Mouse (Mus musculus) E14TG2a.4 (cell line): Measurements from ENCODE around the gene Vmn1r192.
"Not testable (repeated sequence)": the region's sequence is repeated elsewhere in the genome, so short reads cannot be mapped to it uniquely, and the experiment has no call there.

Source experiments
- H3K27me3 ChIP-seq: 2 replicates; pipeline ENCODE4 v1.6.1; 2014; ENCODE audit warnings: low read length, control low read depth; ENCODE audit not compliant: insufficient read depth
- H3K36me3 ChIP-seq: 2 replicates; pipeline ENCODE4 v1.6.1; 2014; ENCODE audit warnings: low read length, control low read depth; ENCODE audit not compliant: insufficient read depth
- H3K4me1 ChIP-seq: replicated peaks from 2 replicates; pipeline ENCODE4 v1.6.1; 2014; ENCODE audit warnings: low read depth, low read length, control low read depth
- H3K4me3 ChIP-seq: replicated peaks from 2 replicates; pipeline ENCODE4 v1.5.1; 2014; ENCODE audit warnings: mild to moderate bottlenecking, low read length
- H3K9me3 ChIP-seq: 2 replicates; pipeline ENCODE4 v1.6.1; 2014; ENCODE audit warnings: low read length, control low read depth
- CTCF ChIP-seq: conservative IDR thresholded peaks from 2 replicates; pipeline ENCODE4 v1.5.1; 2014; ENCODE audit warnings: low read length
- NANOG ChIP-seq: IDR thresholded peaks from 2 replicates; pipeline ENCODE4 v1.6.1; 2014; ENCODE audit warnings: borderline replicate concordance, low read length, mixed read lengths
- POU5F1 ChIP-seq: IDR thresholded peaks from 2 replicates; pipeline ENCODE4 v1.6.1; 2014; ENCODE audit warnings: low read length, borderline replicate concordance

Gene Vmn1r192

DNA sequence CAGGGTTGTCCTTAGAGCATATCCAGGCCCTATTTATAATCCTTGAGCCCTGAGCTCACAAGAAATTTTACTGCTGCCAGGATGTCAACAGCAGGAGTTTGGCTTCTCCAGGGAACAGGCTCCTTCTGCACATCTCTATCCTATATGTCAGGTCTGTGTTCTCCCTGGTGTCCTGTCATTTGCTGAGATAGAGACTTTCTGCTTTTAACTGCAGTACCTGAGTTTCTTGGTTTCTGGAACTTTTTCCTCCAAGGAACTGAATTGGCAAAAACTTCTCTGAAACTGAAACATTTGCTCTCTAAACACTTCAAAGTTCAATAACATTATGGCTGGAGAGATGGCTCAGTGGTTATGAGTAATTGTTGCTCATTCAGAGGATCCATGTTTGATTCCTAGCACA, at the start of gene Vmn1r192:
Gene Vmn1r192, minus strand, starts transcription at position 101 of the 400 bp plus-strand sequence.
- Histone ChIP-seq H3K4me1 (no peaks in the 10 kb centered on the region), H3K4me3 (no peak within 1 kb of the TSS), H3K27me3 (no peaks in the 10 kb centered on the region), H3K36me3 (no peaks in the 10 kb centered on the region), H3K9me3 (peaks cover 22% of the 10 kb centered on the region)
- TF ChIP-seq NANOG (no peak), POU5F1 (no peak), CTCF (no peak)

DNA sequence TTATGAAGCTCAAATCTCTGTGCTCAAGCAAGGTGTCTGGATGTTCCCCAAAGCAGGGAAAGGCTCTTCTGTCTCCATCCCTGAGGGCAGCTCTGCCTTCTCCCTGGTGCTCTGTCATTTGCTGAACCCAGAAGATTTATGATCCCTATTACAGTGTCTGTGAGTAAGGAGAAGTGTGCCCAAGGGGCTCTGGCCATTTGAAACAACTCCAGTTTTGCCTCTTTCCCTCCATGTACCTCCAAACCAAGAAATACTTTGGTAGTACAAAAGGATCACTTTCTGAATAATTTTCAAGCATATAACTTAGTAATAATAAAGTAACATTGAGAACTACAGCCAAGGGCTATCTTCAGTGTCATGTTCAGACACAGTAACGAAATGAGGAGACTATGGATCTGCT, 32.1 kb upstream of the Vmn1r192 start, which contains the start of gene Vmn1r193:
Gene Vmn1r193, minus strand, starts transcription at position 101 of the 400 bp plus-strand sequence.
- not testable (repeated sequence) for H3K36me3 ChIP-seq, H3K9me3 ChIP-seq, H3K27me3 ChIP-seq, H3K4me1 ChIP-seq, H3K4me3 ChIP-seq

DNA sequence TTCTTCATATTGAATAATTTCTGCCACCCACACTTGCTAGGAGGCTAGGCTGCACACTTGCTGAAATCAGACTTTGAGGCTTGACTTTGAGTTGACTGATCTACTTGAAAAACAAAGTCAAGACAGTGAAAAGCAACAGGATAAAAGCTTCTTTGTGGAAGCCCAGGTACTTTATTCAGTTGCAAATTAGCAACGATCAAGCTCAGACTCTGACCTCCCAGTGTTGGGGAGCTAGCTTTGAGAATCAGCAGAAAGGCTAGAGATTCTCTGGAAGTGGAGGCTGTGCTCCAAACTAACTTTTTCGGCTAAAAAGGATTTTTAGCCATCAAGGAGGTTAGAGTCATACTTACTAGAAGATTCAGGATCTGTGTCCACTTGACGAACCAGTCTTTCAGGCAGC, 1.8 kb upstream of the Vmn1r192 start:
- not testable (repeated sequence) for H3K36me3 ChIP-seq, H3K4me1 ChIP-seq, H3K27me3 ChIP-seq, H3K4me3 ChIP-seq
- H3K9me3 ChIP-seq = peaks cover 27% of the 10 kb centered on the region
- peak; percentile 36; the same call in 1 of the 2 replicates for TF ChIP-seq NANOG

DNA sequence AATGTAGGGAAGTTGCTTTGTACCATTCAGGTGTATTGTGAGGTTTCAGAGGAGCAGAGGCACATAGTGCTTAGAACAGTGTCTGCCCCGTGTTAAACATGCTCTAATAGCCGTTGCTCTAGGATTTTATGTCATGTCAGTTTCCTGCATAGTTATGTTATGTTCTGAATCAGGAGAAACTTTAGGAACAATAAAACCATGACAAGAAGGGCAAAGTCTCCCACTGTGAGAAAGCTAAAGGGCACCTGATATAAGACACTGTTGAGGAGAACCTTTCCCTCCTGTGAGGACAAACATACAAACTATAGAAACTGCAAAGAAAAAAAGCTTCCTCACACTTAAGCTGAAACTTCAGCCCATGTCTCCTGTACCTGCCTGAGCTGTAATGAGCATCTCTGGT, 556 bp downstream of the Vmn1r192 start:
- Histone ChIP-seq H3K9me3 (peaks cover 20% of the 10 kb centered on the region), H3K27me3 (no peaks in the 10 kb centered on the region), H3K4me3 (no peak overlapping the region), H3K36me3 (no peaks in the 10 kb centered on the region), H3K4me1 (no peaks in the 10 kb centered on the region)
- no peak for TF ChIP-seq CTCF
- no peak for TF ChIP-seq POU5F1
- no peak for TF ChIP-seq NANOG

DNA sequence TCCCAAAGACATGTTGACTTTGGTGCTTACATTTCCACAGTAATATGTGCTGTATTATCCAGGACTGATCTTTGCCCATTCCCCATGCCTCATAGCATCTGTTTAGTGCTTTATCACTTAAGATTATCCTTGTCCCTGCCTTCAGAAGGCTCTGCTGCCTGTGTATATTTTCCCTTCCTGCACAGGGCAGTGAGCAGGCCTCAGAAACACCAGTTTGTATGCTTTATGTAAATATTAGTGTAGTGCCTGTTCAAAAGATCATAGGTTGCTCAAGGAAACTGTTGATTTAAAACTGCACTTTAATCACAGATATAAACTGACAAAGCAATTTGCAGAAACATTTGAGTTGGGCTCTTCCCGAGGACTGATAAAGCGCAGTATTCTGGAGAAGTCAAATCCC, 1.6 kb downstream of the Vmn1r192 start:
- Histone ChIP-seq H3K4me1 (no peaks in the 10 kb centered on the region), H3K9me3 (peaks cover 20% of the 10 kb centered on the region), H3K4me3 (no peak overlapping the region), H3K27me3 (no peaks in the 10 kb centered on the region), H3K36me3 (no peaks in the 10 kb centered on the region)
- TF ChIP-seq NANOG (no peak), POU5F1 (no peak), CTCF (no peak)

DNA sequence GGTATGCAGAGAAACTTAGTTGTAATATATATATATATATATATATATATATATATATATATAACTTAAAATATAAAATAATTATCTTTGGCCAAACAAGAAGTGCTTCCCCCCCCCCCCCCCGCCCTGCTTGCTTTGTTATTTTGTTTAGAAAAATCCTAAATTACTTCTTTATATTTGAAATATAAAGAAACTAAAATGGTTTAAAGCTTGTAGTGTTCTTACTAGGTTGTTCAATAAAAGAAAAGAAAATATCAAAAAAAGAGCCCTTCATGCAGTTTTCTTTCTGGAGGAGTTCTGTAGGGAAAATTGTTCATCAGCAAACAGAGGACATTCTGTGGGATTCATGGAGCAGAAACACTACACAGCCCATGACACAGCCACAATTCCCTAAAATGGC, 7.1 kb downstream of the Vmn1r192 start, which contains the start of gene Vmn1r191:
Gene Vmn1r191, minus strand, starts transcription at position 101 of the 400 bp plus-strand sequence.
- TF ChIP-seq POU5F1 (no peak), NANOG (no peak), CTCF (no peak)
- no peak within 1 kb of the TSS for H3K4me3 ChIP-seq
- no peaks in the 10 kb centered on the region for H3K27me3 ChIP-seq
- no peaks in the 10 kb centered on the region for H3K4me1 ChIP-seq
- no peaks in the 10 kb centered on the region for H3K36me3 ChIP-seq
- no peaks in the 10 kb centered on the region for H3K9me3 ChIP-seq

DNA sequence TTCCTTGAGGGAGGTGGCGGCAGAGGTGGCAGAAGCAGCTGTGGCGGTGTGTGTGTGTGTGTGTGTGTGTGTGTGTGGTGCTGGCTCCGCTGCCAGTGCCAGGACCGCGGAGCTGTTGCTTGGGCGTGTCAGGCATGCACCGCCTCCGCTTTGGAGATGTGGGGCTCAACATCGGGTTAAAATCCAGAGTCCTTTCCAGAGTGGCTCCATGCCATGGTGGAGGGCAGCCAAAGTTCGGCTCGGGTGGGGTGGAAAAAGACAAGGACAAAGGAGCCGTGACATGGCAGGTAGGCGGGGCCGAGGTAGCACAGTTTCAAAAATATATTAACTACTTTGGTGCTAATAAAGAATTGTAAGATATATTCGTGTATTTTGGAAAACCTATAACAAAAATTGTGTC, 22.5 kb downstream of the Vmn1r192 start:
- TF ChIP-seq NANOG (no peak), CTCF (no peak), POU5F1 (no peak)
- H3K36me3 ChIP-seq = no peaks in the 10 kb centered on the region
- H3K4me1 ChIP-seq = peaks cover 5% of the 10 kb centered on the region; the same call in 1 of the 2 replicates
- H3K4me3 ChIP-seq = peak overlapping the region; percentile 59
- H3K9me3 ChIP-seq = peaks cover 40% of the 10 kb centered on the region
- no peaks in the 10 kb centered on the region for H3K27me3 ChIP-seq

DNA sequence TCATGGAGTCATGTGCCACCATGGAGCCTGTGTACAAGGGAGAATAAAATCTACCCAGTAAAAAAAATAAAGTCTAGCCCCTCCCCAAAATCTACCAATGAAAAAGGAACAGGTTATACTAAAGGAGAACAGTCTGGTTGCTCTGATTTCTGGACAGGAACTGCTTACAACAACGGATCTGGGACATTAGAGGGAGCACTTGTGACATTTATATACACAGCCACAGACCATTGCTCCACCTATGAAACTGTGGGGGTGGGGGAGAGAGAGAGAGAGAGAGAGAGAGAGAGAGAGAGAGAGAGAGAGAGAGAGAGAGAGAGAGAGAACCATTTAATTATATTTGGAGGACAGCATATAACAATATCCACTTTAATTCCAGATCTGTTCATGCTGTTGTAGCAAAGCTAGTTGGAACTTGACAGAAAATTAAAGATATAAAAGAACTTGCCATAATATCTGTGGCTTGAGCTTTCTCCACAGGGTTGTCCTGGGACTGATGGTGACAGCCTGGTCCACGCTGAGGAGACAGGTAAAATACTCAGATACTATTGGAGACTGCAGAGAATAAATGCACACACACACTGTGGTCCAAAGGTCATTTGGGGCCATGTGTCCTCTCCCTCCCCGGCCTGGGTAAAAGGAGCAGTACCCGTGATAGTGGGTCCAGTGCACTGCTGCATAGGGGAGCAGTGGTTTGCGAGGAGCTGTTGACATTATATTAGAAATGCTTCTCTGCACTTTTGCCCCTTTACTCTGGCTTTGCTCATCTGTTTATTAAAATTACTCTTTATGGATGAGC, 54.2 kb downstream of the Vmn1r192 start:
- H3K4me3 ChIP-seq, H3K36me3 ChIP-seq, H3K9me3 ChIP-seq, H3K4me1 ChIP-seq, H3K27me3 ChIP-seq: not testable (repeated sequence)
